Mouse (Mus musculus) neural tube, embryonic 13.5 days (tissue): ENCODE data around the gene Nars2. TPM values are rescaled to one million over a fixed set of nuclear protein-coding genes. Genes with fewer than 3 reads are reported as not detected.

ENCODE experiments used
- ATAC-seq: fragments of 200-750 bp; cut with Nextera tagmentation; 2 replicates; pipeline ENCODE4 v1.8.0; 2017; ENCODE audit warnings: low read depth, mild to moderate bottlenecking, moderate TSS enrichment, moderate library complexity
- H3K27ac ChIP-seq: fragments of 300-500 bp; sonication (generic); replicated peaks from 2 replicates; pipeline ENCODE4 v1.5.1; 2015; ENCODE audit warnings: moderate library complexity, mild to moderate bottlenecking, inconsistent platforms
- H3K27me3 ChIP-seq: fragments of 300-500 bp; sonication (generic); 2 replicates; pipeline ENCODE4 v1.6.1; 2015; ENCODE audit warnings: mild to moderate bottlenecking, inconsistent platforms
- H3K36me3 ChIP-seq: fragments of 300-500 bp; sonication (generic); 2 replicates; pipeline ENCODE4 v1.6.1; 2015; ENCODE audit warnings: mild to moderate bottlenecking, inconsistent platforms
- H3K4me1 ChIP-seq: fragments of 300-500 bp; sonication (generic); replicated peaks from 2 replicates; pipeline ENCODE4 v1.6.1; 2015; ENCODE audit warnings: inconsistent platforms
- H3K4me2 ChIP-seq: fragments of 300-500 bp; sonication (generic); 2 replicates; pipeline ENCODE4 v1.6.1; 2015; ENCODE audit warnings: inconsistent platforms, mild to moderate bottlenecking, moderate library complexity
- H3K4me3 ChIP-seq: fragments of 300-500 bp; sonication (generic); 2 replicates; pipeline ENCODE4 v1.5.1; 2015; ENCODE audit warnings: mild to moderate bottlenecking, inconsistent platforms
- H3K9ac ChIP-seq: fragments of 300-500 bp; sonication (generic); 2 replicates; pipeline ENCODE4 v1.6.1; 2015; ENCODE audit warnings: moderate library complexity, mild to moderate bottlenecking, inconsistent platforms
- H3K9me3 ChIP-seq: fragments of 300-500 bp; sonication (generic); 2 replicates; pipeline ENCODE4 v1.6.1; 2016; ENCODE audit warnings: inconsistent platforms
- WGBS: fragments of 180-500 bp; shearing (Covaris S2); methylation state at CpG from one replicate; pipeline ENCODE4 v1.1.7; 2015; 5-methylcytosine and 5-hydroxymethylcytosine counted together
- polyA plus RNA-seq: library from polyadenylated mRNA; unstranded; fragments of >200 nt; fragmentation: Nextera tagmentation; extraction: Ambion mirVana; gene quantifications from 2 replicates; pipeline ENCODE4 v1.2.1, GENCODE M21; 2015

Gene Nars2
- polyA plus RNA-seq = 19.1 and 26.8 TPM in 2 replicates

DNA sequence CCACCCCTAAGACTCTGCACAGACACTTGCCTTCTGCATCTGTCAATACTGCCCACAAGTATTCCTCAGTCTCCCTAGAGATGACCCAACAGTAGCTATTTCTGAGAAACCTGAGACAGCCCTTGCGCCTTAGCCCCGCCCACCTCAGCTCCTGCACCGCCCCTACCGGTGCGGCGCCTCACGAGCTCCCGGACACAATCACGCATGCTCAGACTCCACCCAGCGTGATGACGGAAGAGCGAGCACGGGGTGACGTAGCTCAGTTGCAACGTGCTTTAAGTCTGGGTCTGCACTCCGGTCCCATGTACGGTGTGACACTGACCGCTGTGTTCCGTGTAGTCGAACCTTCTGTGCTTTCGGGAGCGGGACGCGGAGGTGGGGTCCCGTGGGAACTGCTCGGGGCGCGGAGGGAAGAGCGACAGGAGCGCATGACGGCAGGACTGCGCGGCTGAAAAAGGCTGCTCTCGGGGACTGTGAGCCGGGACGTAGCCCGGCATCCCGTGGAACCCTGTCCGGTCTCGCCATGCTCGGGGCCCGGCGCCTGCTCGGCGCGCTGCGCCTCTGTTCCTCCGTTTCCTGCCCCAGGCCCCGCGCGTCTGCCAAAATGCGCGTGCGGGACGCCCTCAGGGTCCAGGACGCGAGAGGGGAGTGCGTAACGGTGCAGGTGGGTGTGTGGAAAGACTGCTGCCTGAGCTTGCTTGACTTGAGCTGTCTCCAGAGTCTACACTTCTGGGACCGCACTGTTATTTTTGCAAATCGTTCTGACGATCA lies at the start of gene Nars2:
Gene Nars2, plus strand, starts transcription at position 225 of the 771 bp plus-strand sequence.
- WGBS = under 1% methylated on average over 60 of the region's 62 CpGs
- peak within 1 kb of the TSS; percentile 70 for H3K4me3 ChIP-seq
- H3K4me1 ChIP-seq = peaks cover 16% of the 10 kb centered on the region
- H3K9me3 ChIP-seq = no peaks in the 10 kb centered on the region
- H3K9ac ChIP-seq = peak within 1 kb of the TSS; percentile 87
- peak within 1 kb of the TSS; percentile 85 for H3K27ac ChIP-seq
- peak within 1 kb of the TSS; percentile 76 for H3K4me2 ChIP-seq
- peak; percentile 100 for ATAC-seq
- H3K36me3 ChIP-seq = no peaks in the 10 kb centered on the region
- H3K27me3 ChIP-seq = no peaks in the 10 kb centered on the region

DNA sequence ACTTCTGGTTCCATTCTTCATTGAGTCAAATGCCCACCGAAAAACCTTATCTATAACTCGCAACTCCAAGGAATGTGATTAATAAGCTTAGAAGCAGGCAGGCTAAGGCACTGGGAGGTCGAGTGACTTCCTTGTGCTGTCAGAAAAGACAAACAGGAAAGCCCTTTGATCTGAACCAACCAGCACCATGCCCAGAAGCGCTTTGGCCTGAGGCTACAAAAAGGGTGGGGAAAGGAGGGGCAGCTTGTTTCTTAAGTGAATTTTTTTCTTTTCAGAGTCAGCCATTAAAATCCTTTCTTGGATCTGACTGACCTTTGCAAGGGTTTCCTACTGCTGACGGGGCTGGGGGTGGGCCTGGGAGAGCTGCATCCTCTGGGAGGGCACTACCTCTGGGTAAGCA lies 49.1 kb upstream of the Nars2 start:
- Histone ChIP-seq H3K4me3 (no peak overlapping the region), H3K9me3 (no peaks in the 10 kb centered on the region), H3K9ac (no peak overlapping the region), H3K27me3 (no peaks in the 10 kb centered on the region), H3K36me3 (peaks cover 11% of the 10 kb centered on the region), H3K4me1 (peaks cover 56% of the 10 kb centered on the region), H3K4me2 (no peak overlapping the region), H3K27ac (no peak overlapping the region)
- 65% methylated on average over 5 of the region's 5 CpGs for WGBS
- no peak for ATAC-seq

DNA sequence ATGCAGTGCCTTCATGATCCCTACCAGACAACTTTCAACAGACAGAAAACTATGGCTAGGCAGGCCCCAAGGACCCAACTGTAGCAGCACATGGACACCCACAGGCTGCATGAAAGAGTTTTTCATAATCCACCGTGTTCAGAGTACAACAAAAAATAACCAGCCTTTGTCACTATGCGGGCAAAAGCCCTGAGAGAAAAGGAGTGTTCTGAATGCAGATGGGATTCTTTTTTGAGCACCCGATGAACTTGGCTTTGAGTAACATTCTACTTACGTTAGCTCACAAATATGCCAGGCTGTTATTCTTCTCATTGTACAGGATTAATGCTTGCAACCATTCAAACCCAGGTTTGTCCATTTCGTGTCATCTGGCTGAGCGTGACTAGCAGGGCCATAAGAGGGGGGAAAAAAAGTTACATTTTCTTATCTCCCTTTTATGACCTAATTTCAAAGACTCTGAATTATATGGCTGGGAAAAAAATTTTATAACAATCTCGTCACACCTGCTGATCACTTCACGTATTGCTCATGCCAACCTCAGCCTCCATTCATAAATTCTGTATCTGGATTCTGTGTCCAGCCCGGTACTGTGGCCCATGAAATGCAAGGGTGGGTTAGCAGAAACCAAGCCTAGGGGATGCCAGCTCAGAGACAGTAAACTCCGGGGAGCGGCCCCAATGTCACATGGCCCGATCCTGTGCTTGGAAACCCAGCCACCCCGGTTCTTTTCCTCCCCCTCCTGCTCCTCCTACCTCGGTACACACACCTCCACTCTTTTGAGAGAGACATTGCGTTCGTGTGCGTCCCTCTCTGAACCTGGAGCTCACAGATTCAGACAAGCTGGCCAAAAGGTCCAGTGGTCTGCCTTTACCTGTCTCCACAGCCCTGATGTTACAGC lies 48.0 kb upstream of the Nars2 start:
- WGBS = 65% methylated on average over 17 of the region's 17 CpGs
- peaks cover 64% of the 10 kb centered on the region for H3K4me1 ChIP-seq
- no peaks in the 10 kb centered on the region for H3K9me3 ChIP-seq
- no peak overlapping the region for H3K4me3 ChIP-seq
- no peak overlapping the region for H3K27ac ChIP-seq
- no peak overlapping the region for H3K4me2 ChIP-seq
- ATAC-seq = no peak
- no peak overlapping the region for H3K9ac ChIP-seq
- H3K27me3 ChIP-seq = no peaks in the 10 kb centered on the region
- peaks cover 11% of the 10 kb centered on the region for H3K36me3 ChIP-seq

DNA sequence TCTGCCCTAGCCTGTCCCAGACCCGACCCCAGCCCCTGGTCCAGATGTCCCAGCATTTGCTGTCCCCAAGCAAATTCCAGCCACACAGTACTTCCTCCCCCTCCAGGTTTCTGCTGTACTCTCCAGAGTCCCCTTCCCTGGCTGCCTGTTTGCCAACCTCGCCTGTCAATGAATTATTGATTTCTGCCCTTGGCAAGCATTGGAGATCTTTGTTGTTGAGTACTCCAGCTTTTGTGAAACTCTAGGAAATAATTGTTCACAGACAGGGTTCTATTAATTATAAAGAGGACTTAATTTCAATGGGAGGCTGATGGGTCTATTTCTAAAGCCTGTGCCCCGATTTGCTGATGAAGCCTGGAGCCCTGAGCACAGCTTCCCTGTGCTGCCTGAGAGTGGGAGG lies 46.9 kb upstream of the Nars2 start:
- Histone ChIP-seq H3K9ac (no peak overlapping the region), H3K36me3 (peaks cover 11% of the 10 kb centered on the region), H3K27me3 (no peaks in the 10 kb centered on the region), H3K4me2 (no peak overlapping the region), H3K4me3 (no peak overlapping the region), H3K9me3 (no peaks in the 10 kb centered on the region), H3K27ac (peak overlapping the region; percentile 68; the same call in 1 of the 2 replicates), H3K4me1 (peaks cover 64% of the 10 kb centered on the region)
- 27% methylated on average over 3 of the region's 3 CpGs for WGBS
- no peak for ATAC-seq

DNA sequence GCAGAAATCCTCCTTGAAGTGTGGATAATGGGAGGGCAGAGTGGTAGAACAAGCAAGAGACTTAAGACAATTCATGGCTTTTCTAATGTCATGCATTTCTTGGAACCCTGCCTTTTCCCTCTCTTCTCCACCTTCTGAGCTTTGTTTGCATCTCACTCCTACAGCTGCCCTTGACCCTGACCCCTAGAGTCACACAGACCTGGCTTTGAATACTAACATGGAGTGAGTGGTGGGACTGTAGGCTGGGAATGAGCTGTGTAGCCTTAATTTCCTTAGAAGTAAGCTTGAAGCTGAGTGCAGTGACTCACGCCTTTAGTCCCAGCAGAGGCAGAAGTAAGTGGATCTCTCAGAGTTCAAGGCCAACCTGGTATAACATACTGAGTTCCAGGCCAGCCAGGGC lies 46.4 kb upstream of the Nars2 start:
- Histone ChIP-seq H3K36me3 (peaks cover 11% of the 10 kb centered on the region), H3K27me3 (no peaks in the 10 kb centered on the region), H3K4me1 (peaks cover 66% of the 10 kb centered on the region), H3K9ac (no peak overlapping the region), H3K4me2 (no peak overlapping the region), H3K27ac (peak overlapping the region; percentile 68; the same call in 1 of the 2 replicates), H3K4me3 (no peak overlapping the region), H3K9me3 (no peaks in the 10 kb centered on the region)
- ATAC-seq = no peak
- 92% methylated on average over 1 of the region's 1 CpGs for WGBS

DNA sequence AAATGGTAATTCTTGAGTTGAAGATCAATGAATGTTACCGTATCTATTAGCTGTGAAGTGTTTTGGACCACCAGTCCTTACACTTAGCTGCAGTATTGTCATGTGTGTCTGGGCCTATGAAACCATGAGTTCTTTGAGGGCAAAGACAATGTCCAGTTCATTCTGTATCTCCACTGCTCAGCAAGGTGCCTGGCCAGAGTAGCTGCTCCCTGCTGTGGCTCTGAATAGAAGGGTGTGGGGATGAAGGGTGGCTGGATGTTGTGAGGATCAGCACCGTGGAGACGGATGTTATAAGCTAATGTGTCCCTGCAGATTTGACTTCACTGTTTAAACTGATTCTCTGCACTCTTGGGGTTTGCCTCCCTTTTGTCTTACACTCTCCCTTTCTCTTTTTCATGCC lies 45.9 kb upstream of the Nars2 start:
- H3K36me3 ChIP-seq = peaks cover 11% of the 10 kb centered on the region
- H3K27ac ChIP-seq = no peak overlapping the region
- 48% methylated on average over 3 of the region's 3 CpGs for WGBS
- H3K27me3 ChIP-seq = no peaks in the 10 kb centered on the region
- no peak for ATAC-seq
- H3K9me3 ChIP-seq = no peaks in the 10 kb centered on the region
- no peak overlapping the region for H3K9ac ChIP-seq
- H3K4me3 ChIP-seq = no peak overlapping the region
- H3K4me2 ChIP-seq = no peak overlapping the region
- peaks cover 68% of the 10 kb centered on the region for H3K4me1 ChIP-seq

DNA sequence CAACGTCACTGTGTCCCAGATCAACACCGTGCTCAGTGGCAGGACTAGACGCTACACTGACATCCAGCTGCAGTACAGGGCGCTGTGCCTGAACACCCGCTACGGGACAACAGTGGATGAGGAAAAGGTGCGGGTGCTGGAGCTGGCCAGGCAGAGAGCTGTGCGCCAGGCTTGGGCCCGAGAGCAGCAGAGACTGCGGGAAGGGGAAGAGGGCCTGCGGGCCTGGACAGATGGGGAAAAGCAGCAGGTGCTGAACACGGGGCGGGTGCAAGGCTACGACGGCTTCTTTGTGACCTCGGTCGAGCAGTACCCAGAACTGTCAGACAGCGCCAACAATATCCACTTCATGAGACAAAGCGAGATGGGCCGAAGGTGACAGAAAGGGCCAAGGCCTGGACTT lies 45.1 kb upstream of the Nars2 start:
- H3K4me3 ChIP-seq = no peak overlapping the region
- no peak overlapping the region for H3K4me2 ChIP-seq
- H3K9me3 ChIP-seq = no peaks in the 10 kb centered on the region
- peaks cover 68% of the 10 kb centered on the region for H3K4me1 ChIP-seq
- no peaks in the 10 kb centered on the region for H3K27me3 ChIP-seq
- no peak for ATAC-seq
- H3K27ac ChIP-seq = no peak overlapping the region
- no peak overlapping the region for H3K9ac ChIP-seq
- 78% methylated on average over 20 of the region's 20 CpGs for WGBS
- H3K36me3 ChIP-seq = peaks cover 11% of the 10 kb centered on the region

DNA sequence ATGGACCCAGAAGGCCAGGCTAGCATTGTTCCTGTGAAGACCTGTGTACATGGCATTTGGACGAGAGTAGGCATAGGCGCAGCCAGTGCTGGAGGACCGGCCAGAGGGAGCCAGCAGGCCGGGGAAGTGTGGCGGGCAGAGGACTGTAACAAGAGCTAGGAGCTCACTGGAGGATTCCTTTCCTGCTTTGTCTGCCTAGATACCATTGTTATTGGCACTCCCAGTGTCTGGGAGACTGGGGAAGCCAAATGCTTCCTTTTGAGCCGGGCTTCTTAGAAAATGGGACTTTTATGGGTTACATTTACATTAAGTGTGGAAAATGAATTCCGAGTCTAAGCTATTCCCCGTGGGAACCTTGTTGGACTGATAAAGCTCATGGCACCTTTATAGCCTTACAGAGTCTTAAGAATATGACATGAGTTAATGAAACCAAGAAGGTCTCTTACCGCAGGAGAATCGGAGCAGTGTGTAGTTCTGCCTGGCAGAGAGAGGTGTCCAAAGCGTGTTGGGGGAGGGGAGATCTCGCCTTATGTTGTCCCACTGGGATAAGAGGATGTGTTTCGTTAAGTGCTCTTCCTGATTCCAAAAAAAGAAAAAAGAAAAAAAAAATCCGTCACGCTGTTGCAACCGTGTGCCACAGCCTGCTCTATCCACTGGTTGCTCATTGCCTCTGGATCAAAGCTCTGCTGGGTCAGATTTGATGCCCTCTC lies 43.2 kb upstream of the Nars2 start:
- Histone ChIP-seq H3K9ac (no peak overlapping the region), H3K4me3 (no peak overlapping the region), H3K4me1 (peaks cover 57% of the 10 kb centered on the region), H3K27me3 (0 out of 2 replicates have a peak, but pooled peaks cover 3% of the 10 kb centered on the region), H3K36me3 (peaks cover 6% of the 10 kb centered on the region), H3K9me3 (no peaks in the 10 kb centered on the region), H3K27ac (peak overlapping the region; percentile 67), H3K4me2 (no peak overlapping the region)
- WGBS = 39% methylated on average over 16 of the region's 16 CpGs
- no peak for ATAC-seq

DNA sequence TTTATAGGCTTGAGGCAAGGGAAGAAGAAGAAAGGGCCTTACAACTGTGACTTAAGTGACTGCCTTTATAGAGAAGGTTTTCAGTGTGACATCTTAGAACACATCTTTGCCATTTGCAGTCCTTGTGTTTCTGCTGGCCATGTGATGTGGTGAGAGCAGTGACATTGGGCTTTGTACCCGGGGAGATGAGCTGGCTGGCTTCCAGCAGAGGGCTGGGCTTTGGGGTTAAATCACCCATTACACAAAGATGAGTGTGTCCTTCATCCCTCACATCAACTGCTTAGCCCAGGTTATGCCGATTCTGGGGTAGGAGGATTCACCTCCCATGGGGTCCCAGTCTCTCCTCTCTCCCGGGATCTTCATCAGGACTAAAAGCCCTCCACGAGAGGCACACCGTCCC lies 41.4 kb upstream of the Nars2 start:
- 64% methylated on average over 5 of the region's 5 CpGs for WGBS
- no peak for ATAC-seq
- Histone ChIP-seq H3K27me3 (peaks cover 6% of the 10 kb centered on the region; the same call in 1 of the 2 replicates), H3K36me3 (peaks cover 6% of the 10 kb centered on the region), H3K4me3 (no peak overlapping the region), H3K4me2 (no peak overlapping the region), H3K9me3 (no peaks in the 10 kb centered on the region), H3K9ac (no peak overlapping the region), H3K27ac (no peak overlapping the region), H3K4me1 (peaks cover 43% of the 10 kb centered on the region)

DNA sequence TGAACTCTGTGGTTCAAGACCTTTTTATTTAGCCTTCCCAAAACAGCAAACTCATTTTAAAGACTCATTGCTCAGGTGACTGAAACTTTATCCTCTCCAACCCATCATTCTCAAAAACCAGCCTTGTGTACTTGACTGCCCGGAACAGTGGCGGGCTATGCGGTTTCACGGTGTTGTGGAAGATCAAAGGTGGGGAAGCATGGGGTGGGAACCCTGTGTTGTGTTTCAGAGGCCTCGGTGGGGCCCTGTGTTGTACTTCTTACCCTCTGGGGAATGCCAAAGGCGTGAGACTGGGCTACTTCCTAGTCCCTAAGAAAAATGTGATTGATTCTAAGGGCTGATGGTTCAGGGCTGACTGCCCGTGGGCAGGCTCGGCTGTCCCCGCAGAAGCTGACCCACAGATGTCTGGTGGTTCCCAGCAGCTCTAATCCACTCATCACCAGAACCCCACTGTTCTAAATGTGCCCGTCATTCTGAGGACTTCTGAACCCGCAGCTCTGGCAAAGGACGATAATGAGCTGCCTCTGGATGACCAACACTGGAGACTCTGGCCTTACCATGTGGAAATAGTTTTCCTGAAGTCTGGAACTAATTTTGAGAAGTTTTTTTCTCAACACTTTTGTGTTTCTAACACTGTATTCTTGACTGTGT lies 40.9 kb upstream of the Nars2 start:
- peaks cover 9% of the 10 kb centered on the region; the same call in 1 of the 2 replicates for H3K27me3 ChIP-seq
- no peaks in the 10 kb centered on the region for H3K9me3 ChIP-seq
- H3K36me3 ChIP-seq = peaks cover 6% of the 10 kb centered on the region
- H3K4me1 ChIP-seq = peaks cover 37% of the 10 kb centered on the region
- no peak for ATAC-seq
- H3K4me2 ChIP-seq = no peak overlapping the region
- WGBS = 69% methylated on average over 12 of the region's 12 CpGs
- no peak overlapping the region for H3K9ac ChIP-seq
- H3K27ac ChIP-seq = no peak overlapping the region
- H3K4me3 ChIP-seq = no peak overlapping the region

DNA sequence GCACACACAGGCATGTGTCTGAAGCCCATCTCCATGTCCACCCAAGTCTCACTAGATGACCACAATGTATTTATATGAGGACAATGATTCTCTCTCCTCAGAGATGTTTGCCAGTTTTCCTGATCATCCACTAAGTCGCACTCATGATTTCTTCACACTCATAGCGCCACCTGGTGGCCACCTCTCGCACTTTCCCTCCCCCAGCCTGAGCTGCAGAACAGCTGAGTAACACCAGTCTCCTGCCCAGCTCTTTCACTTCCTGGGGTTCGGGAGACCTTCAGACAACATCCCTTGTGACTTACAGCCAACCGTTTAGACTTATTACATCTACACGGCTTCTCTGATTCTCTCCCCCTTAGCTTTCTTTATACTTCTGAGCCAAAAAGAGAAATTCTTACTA lies 37.3 kb upstream of the Nars2 start:
- ATAC-seq = peak; percentile 55; the same call in 1 of the 2 replicates

More for the DNA sequence above, 37.3 kb upstream of the Nars2 start:
- H3K36me3 ChIP-seq = no peaks in the 10 kb centered on the region
- no peak overlapping the region for H3K9ac ChIP-seq
- peaks cover 9% of the 10 kb centered on the region; the same call in 1 of the 2 replicates for H3K27me3 ChIP-seq
- peaks cover 14% of the 10 kb centered on the region for H3K4me1 ChIP-seq
- H3K4me2 ChIP-seq = no peak overlapping the region
- no peak overlapping the region for H3K4me3 ChIP-seq
- 12% methylated on average over 6 of the region's 6 CpGs for WGBS
- no peak overlapping the region for H3K27ac ChIP-seq
- H3K9me3 ChIP-seq = no peaks in the 10 kb centered on the region
